Mouse (Mus musculus) B cell, adult 2 months (primary cell): ENCODE measurements around the gene Slc23a2.

ENCODE experiments used
- DNase-seq, 2 experiments: peaks; one replicate each; pipeline ENCODE4 v3.0.0; 2022

Slc23a2 gene

DNA sequence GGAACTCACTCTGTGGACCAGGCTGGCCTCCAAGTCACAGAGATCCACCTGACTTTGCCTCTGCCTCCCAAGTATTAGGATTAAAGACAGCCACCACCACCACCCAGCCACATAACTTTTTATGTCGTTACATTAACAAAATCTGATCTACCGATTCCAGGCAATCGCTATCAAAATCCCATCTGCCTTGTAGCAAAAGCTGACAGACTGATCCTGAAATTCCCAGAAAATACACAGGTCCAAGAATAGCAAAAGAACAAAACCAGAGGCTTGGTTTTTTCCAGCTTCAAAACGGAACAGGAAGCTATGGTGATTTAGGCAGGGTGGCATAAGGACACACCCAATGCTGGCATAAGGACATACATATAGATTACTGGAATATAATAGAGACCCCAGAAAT lies 10.2 kb downstream of the Slc23a2 start:
- no peak for DNase-seq

DNA sequence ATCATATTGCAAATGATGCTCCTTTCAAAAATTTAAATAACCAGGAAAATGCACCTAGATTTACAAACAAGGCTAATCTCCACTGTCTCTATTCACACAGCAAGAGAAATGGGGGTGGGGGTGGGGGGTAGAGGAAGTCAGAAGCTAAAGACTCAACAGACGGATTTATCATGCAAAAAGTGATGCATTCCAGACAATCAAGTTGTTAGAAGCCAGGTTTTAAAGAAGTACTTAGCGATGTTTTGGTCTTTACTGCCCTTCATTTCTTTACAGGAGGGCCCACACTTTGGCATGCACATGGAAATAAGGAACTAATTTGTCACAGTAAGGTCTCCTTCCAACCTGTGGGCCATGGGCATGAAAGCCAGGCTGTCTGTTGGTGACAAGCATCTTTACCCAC lies 11.5 kb downstream of the Slc23a2 start:
- DNase-seq: no peak

DNA sequence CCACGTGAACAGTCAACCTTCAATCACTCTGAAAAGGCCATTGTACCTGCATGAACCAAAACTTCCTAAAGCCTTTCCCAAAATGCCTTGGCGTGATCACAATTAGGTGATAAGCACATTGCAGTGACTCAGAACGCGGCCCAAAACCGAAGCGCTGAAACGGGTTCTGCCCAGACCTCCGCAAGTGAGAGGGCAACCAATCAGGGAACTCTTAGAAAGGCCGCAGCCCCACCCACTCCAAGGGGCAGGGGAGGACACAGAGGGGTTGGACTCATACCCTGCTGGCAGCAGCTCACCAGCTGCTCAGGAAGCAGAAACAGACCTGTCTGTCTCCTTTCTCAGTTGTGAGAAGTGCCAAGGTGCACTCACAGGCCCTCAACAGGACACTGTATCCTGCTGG lies 13.6 kb downstream of the Slc23a2 start:
- DNase-seq: peak; percentile 50 to 55

DNA sequence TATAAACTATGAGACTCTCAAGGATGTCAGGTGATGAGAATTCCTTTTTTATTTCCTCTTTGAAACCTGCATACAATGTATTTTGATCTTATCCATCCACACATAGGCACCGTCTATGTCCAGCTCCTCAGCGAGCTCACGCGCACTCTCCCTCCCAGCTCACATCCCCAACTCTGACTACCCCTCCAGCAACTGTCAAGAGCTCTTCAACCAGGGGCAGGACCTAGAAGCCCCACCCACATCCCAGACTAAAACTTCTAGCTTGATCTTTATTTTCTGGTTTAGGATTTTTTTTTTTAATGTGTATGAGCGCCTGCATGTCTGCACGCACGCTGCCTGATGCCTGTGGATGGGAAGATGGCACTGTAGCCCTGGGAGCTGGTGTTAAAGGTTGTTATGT lies 14.9 kb downstream of the Slc23a2 start:
- no peak for DNase-seq

DNA sequence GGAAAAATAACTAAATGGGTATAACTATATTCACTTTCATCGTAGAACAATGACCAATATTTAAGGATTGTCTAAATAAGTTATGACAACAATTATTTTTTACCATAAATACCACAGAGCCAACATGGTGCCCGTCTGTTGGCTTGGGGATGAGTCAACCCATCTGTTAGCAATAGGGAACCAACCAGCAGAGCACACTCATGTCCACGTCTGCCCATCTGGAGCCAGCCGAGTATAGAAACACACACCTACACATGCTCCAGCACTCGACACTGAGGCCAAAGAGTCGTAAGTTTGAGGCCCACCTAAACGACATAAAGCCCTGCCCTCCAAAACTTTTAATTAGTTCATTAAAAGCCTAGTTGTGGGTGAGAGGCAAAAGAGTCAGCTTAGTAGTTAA lies 15.7 kb downstream of the Slc23a2 start:
- DNase-seq: no peak

DNA sequence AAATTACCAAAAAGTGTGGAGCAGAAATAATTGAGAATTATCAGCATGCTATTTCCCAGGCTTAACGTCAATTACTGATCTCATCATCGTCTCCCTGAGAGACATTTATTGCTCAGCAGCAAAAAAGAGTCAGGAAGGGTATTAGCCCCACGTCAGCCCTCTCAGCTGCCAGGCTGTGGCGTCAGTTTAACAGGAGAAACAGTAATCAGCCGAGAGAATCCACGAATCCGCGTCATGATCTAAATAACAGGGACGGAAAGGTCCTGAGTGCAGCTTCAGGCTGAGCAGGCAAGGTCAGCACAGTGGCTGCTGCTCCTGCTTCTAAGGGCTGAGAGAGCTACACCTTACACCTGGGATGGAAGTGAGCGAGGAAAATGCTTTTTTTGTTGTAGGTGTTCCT lies 17.0 kb downstream of the Slc23a2 start:
- DNase-seq: no peak

DNA sequence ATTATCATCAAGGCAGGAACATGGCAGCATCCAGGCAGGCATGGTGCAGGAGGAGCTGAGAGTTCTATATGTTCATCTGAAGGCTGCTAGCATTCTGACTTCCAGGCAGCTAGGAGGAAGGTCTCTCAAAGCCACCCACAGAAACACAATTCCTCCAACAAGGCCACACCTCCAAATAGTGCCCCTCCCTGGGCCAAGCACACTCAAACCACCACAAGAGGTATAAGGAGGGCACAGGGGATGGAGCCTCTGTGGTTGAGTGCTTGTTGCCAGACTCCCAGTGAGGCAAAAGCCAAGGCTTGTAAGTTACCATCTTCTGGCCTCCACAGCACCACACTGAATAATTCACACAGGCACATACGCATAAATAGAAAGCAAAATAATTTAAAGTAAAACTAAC lies 18.6 kb downstream of the Slc23a2 start:
- DNase-seq: no peak

DNA sequence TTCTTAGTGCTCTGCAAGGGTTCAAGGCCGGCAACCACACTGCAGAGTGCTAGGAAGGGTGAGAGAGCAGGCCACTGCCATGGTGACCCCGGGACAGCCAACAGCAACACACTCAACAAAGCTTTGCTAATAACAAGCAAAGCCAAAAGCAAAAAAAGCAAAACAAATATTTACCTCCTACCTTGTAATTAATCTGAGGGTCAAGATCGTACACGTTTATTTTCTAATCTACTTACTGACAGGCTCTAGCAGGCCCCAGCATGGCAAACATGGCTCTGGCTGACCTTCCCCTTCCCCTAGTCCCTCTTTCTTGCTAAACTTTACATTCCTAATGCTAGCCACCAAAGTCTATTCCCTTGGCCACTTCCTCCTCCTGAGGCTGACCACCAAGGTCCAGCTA lies 21.8 kb downstream of the Slc23a2 start:
- no peak for DNase-seq

DNA sequence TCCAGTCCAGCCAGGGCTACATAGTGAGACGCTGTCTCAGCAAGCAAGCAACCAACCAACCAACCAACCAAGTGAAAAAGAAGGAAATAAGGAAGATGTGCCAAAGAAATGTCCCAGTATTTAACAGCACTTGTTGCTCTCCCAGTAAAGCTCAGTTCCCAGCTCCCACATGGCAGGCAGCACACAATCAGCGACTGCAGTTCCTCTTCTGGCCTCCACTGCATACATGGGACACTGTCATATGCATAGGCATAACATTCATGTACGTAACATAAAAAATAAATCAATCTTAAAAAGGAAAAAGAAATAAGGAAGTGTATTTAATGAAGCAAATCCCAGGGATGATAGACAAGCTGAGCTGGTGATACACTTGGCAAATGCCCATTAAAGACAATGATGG lies 23.9 kb downstream of the Slc23a2 start:
- DNase-seq: no peak

DNA sequence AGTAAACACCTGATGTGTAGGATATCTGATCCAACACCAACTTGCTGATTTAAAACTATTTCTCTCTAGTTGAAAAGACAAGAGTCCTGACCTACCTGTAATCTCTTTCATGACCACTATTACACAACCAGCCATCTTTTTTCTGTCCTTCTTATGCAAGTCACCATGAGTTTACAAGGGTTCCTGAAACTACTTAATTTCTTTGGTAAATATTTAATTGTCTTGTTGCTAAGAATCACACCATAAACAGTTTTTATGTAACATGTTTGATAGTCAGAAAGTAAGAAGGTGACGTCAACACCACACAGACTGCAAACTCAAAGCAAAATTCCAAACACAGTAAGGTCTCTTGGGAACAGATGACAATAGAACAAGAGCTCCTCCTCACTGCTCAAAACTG lies 26.3 kb downstream of the Slc23a2 start:
- DNase-seq: no peak

DNA sequence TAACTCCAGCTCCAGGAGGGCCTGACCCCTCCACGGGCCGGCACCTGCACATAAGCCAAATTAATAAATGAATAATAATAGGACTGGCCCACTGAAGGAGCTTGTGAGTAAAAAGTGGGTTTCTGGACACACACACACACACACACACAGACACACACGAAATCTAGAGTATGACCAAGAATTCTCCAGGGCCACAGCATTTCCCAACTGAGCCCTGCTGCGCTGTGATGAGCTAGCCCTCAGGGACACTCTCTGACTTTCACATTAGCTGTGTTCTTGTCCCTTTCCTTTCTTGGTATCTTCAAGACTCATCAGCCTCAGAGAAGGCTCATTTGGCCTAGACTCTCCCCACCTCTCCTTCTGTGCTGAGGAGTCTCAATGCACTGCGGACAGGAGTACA lies 29.0 kb downstream of the Slc23a2 start:
- DNase-seq: no peak

DNA sequence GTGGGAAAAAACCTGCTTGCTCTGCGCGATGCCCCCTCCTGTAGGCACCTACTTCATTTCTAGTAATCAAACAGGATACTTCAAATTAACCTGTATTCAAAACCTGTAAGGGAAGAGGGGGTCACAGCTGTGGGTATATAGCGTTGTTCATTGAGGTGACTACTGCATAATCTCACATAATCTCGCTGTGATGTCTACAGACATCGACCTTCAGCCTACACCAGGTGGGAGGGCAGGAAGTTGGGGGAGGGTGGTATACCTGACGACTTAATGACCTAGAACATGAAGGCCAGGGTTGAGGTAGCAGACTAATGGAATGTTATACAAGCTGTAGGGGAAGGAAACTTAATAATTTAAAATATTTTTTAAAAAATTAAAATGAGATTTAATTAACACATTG lies 29.6 kb downstream of the Slc23a2 start:
- no peak for DNase-seq

DNA sequence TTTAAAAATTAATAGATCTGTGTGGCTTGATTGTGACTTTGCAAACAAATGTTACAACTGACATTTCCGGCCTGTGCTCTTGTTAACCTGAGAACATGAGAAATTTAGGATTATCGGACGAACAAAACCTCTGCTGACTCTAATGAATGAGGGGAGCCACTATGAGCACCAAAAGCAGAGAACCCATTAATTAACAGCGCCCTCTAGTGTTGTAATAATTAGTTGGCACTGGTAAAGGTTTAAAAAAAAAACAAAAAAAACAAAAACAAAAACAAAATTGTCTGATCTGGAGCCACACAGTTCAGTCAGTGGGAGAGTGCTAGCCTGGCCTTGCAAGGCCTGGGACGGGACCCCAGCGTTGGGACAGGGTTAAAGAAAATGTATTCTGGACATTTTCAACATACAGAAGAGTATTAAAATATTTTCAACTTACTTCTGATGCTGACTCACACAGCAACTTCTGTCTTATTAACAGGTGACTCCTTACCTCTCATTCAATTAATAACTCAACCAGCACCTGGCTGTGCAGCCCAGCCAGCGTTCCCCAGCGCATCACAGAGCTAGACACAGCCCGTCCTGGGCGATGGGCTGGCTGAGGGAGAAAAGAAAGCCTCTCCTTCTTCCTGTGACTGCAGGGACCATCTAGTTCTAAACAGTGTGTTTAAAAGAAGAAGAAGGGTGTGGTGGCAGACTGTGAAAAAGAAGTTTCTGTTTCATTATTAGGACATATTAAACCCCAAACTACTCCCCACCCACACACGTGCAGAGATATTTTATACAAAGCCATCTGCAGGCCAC lies 30.7 kb downstream of the Slc23a2 start:
- DNase-seq: peak; percentile 35

DNA sequence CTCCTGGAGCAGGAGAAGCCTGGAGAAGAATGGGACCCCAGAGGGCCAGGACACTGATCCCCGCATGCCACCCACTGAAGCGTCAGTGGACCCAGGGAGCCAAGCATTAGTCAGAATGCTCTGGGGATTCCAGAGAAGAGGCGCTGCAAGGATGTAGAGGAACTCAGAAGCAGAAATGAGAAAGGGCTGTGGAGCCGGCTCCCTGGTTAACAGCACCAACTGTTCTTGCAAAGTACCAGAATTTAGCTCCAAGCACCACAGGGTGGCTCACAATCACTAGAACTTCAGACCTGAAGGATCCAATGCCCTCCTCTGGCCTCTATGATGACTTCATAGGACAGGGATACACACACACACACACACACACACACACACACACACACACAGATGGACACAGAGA lies 32.6 kb downstream of the Slc23a2 start:
- no peak for DNase-seq

DNA sequence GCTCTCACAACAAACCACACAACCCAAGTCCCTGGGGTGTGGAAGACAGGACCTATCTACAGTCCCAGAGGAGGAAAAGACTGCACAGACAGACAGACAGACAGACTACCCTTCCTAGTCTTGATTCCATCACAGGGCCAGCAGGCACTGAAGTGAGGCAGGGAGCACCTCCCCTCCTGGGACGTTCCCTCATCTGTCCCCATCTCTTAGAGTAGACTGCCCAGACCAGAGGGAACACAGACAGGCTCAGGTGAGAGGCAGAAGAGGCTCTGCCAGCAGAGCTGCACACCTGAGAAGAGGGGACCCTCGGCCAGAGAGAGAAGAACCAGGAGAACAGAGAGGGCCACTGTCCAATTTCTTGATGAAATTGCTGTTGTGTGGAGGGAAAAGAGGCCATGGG lies 33.0 kb downstream of the Slc23a2 start:
- DNase-seq: no peak

DNA sequence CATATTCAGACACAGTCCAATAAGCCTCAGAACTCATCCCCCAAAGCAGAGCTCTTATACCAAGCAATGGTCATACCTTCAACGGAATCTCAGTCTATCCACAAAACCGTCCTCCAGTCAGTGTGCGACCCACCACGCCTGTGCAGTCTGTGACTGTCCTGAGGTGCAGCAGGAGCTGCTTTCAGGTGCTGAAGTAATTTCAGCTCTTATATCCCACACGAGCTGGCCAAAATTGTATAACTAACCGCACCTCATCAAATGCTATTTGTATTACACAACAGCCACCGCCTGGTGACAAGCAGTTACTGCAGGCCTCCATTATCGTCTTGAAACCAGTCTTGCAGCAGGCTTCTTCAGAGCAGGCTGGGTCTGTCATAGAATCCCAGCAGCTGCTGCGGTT lies 33.6 kb downstream of the Slc23a2 start:
- peak; percentile 69 to 74 for DNase-seq

DNA sequence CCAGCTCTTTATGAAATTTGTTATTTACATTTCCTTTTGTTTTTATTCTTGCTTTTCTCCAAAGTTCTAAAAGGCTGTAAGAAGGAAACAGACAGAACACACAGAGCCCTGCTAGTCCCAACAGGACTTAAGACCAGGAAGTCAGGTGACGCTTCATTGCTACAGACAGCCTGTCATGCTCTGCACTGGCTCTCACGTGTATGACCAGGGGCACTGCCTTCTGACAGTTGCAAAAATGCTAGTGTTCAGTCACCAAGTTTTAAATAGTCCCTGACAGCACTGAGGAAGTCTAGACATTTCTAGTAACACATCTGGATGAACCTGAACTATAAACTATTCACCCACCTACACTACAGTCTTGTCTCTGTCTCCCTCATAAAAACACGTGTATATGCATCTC lies 34.2 kb downstream of the Slc23a2 start:
- peak; percentile 63 to 66 for DNase-seq

DNA sequence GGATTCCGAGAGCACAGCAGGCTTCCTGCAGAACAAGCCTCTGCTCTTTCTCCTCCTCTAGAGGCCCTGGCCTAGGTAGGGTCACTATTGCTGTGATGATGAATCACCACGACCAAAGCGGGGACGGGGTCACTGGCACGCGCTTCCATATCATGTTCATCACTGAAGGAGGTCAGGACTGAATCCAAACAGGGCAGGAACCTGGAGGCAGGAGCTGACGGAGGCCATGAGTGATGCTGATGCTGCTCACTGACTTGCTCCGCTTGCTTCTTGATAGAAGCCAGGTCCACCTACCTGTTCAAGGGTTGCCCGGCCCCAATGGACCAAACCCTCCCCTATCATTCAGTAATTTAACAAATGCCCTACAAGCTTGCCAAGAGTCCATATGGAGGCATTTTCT lies 35.9 kb downstream of the Slc23a2 start:
- no peak for DNase-seq

DNA sequence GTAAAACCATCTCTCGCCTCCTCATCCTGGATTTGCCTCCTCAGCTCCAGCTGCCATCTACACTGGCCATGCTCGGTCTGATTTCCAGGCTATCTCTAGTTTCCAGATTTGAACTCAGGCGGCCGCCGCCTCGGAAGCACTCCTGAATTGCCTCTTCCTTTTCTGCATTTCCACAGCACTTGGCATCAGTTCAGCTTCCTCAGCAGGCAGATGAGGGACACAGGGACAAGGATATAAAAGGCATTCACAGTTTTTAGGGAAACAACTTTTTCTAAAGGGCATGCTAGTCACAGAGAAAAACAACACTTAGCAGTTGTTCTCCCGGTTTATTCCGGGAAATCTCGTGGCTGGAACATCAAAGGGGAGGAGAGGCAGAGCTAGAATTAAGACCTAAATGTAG lies 37.3 kb downstream of the Slc23a2 start:
- no peak for DNase-seq

DNA sequence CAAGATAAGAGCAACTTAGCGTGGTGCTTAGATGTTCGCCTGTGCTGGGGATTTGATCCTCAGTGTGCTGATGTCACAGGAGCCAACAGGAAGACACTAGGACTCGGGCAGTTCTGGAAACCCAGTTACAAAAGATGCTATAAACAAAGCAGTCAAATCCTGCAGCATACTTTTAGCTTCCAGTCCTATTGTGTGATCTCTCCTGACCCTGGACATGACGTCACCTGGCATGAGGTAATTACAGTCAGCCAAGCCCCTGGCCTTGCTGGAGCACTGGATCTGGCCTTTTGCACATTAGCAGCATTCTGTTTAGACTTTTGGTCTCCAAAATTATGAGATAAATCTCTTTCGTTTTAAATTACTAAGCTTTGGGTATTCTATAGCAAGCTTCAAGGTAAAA lies 38.8 kb downstream of the Slc23a2 start:
- no peak for DNase-seq

DNA sequence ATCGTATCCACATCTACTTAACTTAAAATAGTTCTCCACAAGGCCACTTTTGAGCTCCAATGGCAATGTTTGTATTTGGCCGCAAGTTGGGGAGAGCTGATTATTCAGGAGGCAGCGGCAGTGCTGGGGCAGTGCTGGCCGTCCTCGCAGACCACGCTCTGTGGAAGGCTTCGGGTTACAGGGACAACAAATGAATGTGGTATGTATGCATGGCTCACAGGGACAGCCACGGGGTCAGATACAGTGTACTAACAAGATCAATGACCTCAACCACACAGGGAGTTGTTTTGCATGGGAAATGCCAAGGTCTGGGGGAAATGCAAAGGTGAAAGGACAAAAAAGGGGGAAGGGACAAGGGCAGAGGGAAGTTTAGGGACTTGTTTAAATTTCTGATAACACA lies 41.6 kb downstream of the Slc23a2 start:
- DNase-seq: peak; percentile 24 to 30

DNA sequence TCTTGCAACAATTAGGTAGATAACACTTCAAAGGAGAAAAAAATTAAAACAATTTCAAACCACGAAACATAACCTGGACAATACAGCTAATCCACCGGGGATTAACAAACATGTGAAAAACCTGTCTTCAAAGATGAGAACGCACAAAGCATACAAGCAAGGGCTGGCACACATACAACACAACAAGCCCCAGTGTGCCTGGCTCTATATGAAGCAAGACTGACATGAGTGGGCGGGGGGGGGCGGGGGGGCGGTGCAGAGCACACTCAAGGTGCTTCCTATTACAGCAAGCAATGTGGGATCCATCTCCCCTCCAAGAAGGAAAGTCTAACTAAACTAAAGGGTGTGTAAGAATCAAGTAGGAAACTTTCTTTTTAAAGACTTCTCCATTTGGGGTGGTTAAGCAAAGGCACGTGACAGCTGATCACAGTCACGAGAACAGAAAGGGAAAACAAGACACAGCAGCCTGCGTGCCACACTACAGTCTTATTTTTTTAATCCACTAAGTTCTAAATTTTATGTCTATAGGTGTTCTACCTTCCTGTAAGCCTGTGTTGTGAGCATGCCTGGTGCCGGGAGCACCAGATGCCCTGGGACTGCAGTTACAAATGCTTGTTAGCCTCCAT lies 42.3 kb downstream of the Slc23a2 start:
- peak; percentile 65 to 70 for DNase-seq

DNA sequence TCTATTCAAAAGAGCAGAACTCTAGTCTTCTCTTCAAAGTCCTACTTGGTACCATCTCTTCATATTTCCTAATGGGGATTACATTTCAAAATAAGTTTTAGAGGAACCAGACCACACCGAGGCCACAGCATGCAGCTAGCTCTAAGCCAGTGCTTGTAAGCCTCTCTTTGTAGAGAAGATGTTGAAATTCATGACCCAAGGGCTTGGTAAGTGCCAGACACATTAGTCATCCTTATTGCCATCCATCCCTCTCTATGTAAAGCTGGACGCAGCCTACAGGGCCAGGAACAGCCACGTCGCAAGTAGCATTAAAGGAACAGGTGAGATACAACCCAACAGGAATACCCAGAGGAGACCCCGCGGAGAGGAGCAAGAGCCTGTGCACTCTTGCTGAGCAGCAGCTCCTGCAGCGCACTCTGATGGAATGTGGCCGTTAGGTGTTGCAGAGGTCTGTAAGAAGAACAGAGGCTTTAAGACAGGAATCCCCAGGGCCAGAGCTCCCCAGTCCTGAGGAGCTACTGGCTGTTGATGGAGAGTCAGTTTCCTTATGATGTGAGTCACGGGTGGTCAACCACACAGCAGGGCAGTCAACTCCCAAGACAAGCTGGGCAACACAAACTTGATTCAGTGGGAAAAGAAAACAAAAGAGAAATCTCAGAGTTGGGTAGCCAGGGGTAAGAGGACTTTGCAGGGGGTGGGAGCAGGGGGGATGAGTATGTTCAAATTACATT lies 45.8 kb downstream of the Slc23a2 start:
- no peak for DNase-seq

DNA sequence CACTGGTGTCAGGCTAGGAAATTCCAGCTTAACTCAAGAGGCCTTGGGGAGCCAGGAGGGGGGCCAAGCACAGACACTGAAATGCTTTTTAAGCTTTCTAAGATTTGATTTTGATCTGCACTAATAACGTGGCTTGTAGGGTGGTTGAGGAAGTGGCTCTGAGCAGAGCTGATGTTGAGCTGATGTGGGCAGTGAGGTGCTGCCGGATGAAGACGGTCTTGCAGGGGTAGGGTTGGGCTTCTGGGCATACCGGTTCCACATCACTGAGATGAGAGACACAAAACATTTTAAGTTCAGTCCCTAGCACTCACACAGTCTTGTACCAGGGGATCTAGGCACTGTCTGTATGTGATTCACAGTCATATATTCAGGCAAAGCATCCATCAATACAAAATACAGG lies 46.5 kb downstream of the Slc23a2 start:
- DNase-seq: peak; percentile 46 to 57
